Mouse (Mus musculus) hindbrain, postnatal 0 days (tissue): Measurements from ENCODE around the gene Ap3m1. TPM values are rescaled to one million over a fixed set of nuclear protein-coding genes. Genes with fewer than 3 reads are reported as not detected.
A peak's percentile ranks its signal among the peaks of the same experiment; 100 is the strongest.

ENCODE experiments used
- ATAC-seq: fragments of 200-750 bp; cut with Nextera tagmentation; 2 replicates; pipeline ENCODE4 v1.8.0; 2017; ENCODE audit warnings: mild to moderate bottlenecking, moderate TSS enrichment, moderate library complexity
- DNase-seq: peaks from one replicate; pipeline ENCODE4 v3.0.0-alpha.2; 2015; ENCODE audit warnings: low spot score
- H3K27ac ChIP-seq: fragments of 300-500 bp; sonication (generic); 2 replicates; pipeline ENCODE4 v1.5.1; 2014; ENCODE audit warnings: mild to moderate bottlenecking
- H3K27me3 ChIP-seq: fragments of 300-500 bp; sonication (generic); 2 replicates; pipeline ENCODE4 v1.6.1; 2014; ENCODE audit warnings: low read length, mixed read lengths; ENCODE audit not compliant: insufficient read depth
- H3K36me3 ChIP-seq: fragments of 300-500 bp; sonication (generic); 2 replicates; pipeline ENCODE4 v1.6.1; 2014; ENCODE audit warnings: low read length, mixed read lengths; ENCODE audit not compliant: insufficient read depth
- H3K4me1 ChIP-seq: fragments of 300-500 bp; sonication (generic); 2 replicates; pipeline ENCODE4 v1.6.1; 2014; ENCODE audit warnings: antibody characterized with exemption, low read length, mixed read lengths; ENCODE audit not compliant: insufficient read depth
- H3K4me2 ChIP-seq: fragments of 300-500 bp; sonication (generic); 2 replicates; pipeline ENCODE4 v1.6.1; 2014; ENCODE audit warnings: low read depth, mild to moderate bottlenecking, low read length, moderate library complexity, mixed read lengths
- H3K4me3 ChIP-seq: fragments of 300-500 bp; sonication (generic); 2 replicates; pipeline ENCODE4 v1.5.1; 2014; ENCODE audit warnings: low read length
- H3K9ac ChIP-seq: fragments of 300-500 bp; sonication (generic); replicated peaks from 2 replicates; pipeline ENCODE4 v1.6.1; 2014; ENCODE audit warnings: mild to moderate bottlenecking, low read length, moderate library complexity, mixed read lengths
- H3K9me3 ChIP-seq: fragments of 300-500 bp; sonication (generic); 2 replicates; pipeline ENCODE4 v1.6.1; 2016; ENCODE audit warnings: low read length, mixed read lengths
- CTCF ChIP-seq: IDR thresholded peaks from 2 replicates; pipeline ENCODE4 v1.5.1; 2016; ENCODE audit warnings: antibody characterized with exemption, control low read depth, low read depth
- WGBS: fragments of 180-500 bp; shearing (Covaris S2); extraction: QIAGEN DNeasy Blood & Tissue Kit; methylation state at CpG from one replicate; pipeline ENCODE4 v1.1.7; 2014; 5-methylcytosine and 5-hydroxymethylcytosine counted together
- polyA plus RNA-seq: library from polyadenylated mRNA; unstranded; fragments of >200 nt; fragmentation: Nextera tagmentation; extraction: Ambion mirVana; gene quantifications from 2 replicates; pipeline ENCODE4 v1.2.1, GENCODE M21; 2015
- total RNA-seq: library from RNA; depleted of rRNA; stranded (reverse); fragments of >200 nt; gene quantifications from 2 replicates; pipeline ENCODE4 v1.2.3, GENCODE M21; 2014

The Ap3m1 gene
- total and polyA plus RNA-seq, 2 experiments from 2014 or later, result 55.2 to 58.2 TPM

DNA sequence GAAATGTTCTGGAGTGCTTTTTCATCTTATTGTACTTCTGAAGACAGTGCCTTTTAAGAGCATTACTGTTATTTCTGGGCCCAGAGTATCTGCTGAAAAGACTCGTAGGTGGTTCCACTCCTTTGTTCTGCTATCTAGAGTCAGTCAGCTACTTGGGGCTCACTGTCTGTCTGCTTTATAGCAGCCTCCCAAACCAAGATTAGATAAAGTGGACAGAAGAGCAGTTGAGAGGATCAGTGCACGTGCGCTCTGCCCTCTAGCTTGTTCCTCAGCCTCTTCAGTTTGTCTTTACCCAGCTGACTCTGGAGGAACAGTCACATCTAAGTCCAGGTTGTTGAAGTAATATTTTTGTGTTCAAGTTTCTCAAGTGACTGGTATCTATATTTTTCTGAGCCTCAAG is 21.7 kb upstream of the Ap3m1 start:
- WGBS, result 69% methylated on average over 3 of the region's 3 CpGs
- Histone ChIP-seq H3K36me3 (no peaks in the 10 kb centered on the region), H3K4me3 (no peak overlapping the region), H3K27me3 (no peaks in the 10 kb centered on the region), H3K9me3 (no peaks in the 10 kb centered on the region), H3K27ac (no peak overlapping the region), H3K9ac (no peak overlapping the region), H3K4me1 (0 out of 2 replicates have a peak, but pooled peaks cover 3% of the 10 kb centered on the region), H3K4me2 (no peak overlapping the region)
- no peak for TF ChIP-seq CTCF
- DNase-seq, result no peak
- ATAC-seq, result no peak

DNA sequence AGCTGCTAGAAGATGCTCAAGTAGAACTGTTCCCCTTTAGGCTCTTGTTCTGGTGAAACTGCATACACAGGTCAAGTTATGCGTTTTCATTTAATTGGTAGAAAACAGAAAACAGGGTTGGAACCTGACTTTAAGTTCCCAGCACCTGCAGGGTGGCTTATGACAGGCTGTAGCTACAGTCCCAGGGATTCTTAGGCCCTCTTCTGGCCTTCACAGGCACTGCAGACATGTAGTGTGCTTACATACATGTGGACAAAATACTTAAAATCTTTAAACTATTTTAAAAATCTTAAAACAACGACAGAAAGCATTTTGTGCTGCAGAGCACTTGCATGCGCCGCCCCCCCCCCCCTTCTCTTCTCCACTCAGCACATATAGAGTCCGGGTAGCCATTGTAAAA is 17.3 kb upstream of the Ap3m1 start:
- no peaks in the 10 kb centered on the region for H3K4me1 ChIP-seq
- 91% methylated on average over 5 of the region's 5 CpGs for WGBS
- H3K9me3 ChIP-seq, result no peaks in the 10 kb centered on the region
- peak; percentile 33 for TF ChIP-seq CTCF
- DNase-seq, result no peak
- no peaks in the 10 kb centered on the region for H3K36me3 ChIP-seq
- H3K27me3 ChIP-seq, result no peaks in the 10 kb centered on the region
- H3K27ac ChIP-seq, result no peak overlapping the region
- H3K9ac ChIP-seq, result no peak overlapping the region
- no peak for ATAC-seq
- H3K4me2 ChIP-seq, result no peak overlapping the region
- no peak overlapping the region for H3K4me3 ChIP-seq

DNA sequence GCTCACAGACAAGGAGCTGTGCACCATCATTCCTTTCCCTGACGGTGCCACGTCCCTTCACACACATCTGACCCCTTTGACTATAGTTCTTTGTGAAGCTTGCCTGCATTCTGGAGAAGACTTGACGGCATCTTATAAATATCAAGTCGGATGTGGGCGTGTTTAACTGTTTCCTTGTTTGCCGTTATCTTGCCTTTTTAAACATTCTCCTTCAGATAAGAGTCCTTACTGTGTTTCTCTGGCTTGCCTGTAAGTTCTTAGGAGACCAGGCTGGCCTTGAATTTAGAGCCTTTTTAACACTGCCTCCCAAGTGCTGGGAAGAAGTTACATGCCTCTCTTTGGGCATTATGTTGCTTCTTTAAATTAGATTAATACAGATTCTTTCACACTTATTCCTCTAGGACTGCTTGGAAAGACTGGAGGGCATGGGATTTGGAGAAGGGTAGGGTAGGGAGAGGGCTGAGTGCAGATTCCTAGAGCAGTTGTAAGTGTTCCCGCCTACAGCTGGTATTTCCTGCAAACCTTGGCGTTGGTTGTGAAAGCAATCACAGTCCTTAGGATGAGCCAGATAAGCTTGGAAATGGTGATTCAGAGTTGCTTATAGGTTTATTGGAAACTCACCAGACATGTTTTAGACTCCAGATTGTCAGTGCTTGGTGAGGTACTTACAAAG is 13.3 kb upstream of the Ap3m1 start:
- no peaks in the 10 kb centered on the region for H3K36me3 ChIP-seq
- H3K4me2 ChIP-seq, result no peak overlapping the region
- 80% methylated on average over 8 of the region's 8 CpGs for WGBS
- H3K27me3 ChIP-seq, result no peaks in the 10 kb centered on the region
- no peak overlapping the region for H3K4me3 ChIP-seq
- H3K4me1 ChIP-seq, result no peaks in the 10 kb centered on the region
- no peaks in the 10 kb centered on the region for H3K9me3 ChIP-seq
- ATAC-seq (no peak), DNase-seq (no peak)
- no peak overlapping the region for H3K27ac ChIP-seq
- TF ChIP-seq CTCF, result no peak
- H3K9ac ChIP-seq, result no peak overlapping the region

DNA sequence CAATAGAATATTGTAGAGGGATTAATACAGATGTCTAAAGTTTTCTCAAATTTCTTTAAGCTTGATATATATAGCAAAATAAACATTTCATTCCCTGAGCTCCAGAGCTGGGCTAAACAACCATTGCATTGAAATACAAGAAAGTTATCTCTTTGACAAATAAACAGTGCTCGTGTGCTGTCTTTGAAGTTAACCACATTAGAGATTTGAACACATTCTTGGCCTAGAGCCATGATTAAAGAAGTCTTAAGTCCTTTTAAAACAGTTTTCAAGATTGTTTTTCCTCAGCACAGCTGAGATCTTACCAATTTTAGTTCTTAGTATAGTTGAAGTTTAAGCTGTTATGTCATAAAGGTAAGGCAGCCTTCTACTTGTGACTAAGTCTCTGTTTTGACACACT is 12.0 kb upstream of the Ap3m1 start:
- Histone ChIP-seq H3K4me1 (no peaks in the 10 kb centered on the region), H3K4me3 (no peak overlapping the region), H3K9ac (no peak overlapping the region), H3K27me3 (no peaks in the 10 kb centered on the region), H3K27ac (no peak overlapping the region), H3K9me3 (no peaks in the 10 kb centered on the region), H3K4me2 (no peak overlapping the region), H3K36me3 (no peaks in the 10 kb centered on the region)
- 47% methylated on average over 1 of the region's 1 CpGs for WGBS
- TF ChIP-seq CTCF, result no peak
- DNase-seq (no peak), ATAC-seq (no peak)

DNA sequence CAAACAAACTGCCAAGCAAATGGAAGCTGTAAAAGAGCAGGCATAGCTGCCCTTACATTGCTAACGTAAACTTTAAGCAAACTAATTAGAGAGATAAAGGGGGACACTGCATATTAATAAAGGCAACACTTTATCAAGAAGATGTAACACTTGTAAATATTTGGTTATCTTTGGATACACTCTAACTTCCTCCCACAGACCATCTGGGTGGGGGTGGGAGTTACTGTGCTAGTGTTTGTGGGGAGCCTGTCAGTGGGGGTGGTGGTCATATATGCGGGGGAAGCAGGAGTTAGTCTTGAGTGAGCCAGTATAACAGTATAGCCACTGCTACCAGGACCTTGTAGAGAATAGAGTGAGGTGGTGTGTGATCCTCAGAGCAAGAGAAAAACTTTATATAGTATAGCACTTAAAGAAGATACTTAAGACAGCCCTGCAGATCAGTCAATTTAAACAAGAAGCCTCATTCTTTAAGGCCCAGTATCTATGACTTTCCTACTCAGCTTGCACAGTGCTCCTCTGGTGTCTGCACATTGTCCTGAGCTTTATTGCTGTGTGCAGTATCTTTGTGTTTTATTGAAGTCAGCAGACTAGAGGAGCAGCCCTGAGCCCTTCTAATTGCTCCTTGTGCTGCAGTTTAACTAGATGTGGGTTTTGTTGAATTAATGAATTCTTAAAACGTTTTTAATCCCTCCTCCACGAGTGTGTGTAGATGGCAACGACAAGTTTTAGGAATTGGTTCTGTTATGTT is 10.6 kb upstream of the Ap3m1 start:
- no peak overlapping the region for H3K27ac ChIP-seq
- no peak for ATAC-seq
- H3K27me3 ChIP-seq, result no peaks in the 10 kb centered on the region
- H3K9ac ChIP-seq, result no peak overlapping the region
- TF ChIP-seq CTCF, result no peak
- no peaks in the 10 kb centered on the region for H3K4me1 ChIP-seq
- no peak overlapping the region for H3K4me2 ChIP-seq
- DNase-seq, result no peak
- 84% methylated on average over 5 of the region's 5 CpGs for WGBS
- H3K36me3 ChIP-seq, result no peaks in the 10 kb centered on the region
- no peaks in the 10 kb centered on the region for H3K9me3 ChIP-seq
- no peak overlapping the region for H3K4me3 ChIP-seq

DNA sequence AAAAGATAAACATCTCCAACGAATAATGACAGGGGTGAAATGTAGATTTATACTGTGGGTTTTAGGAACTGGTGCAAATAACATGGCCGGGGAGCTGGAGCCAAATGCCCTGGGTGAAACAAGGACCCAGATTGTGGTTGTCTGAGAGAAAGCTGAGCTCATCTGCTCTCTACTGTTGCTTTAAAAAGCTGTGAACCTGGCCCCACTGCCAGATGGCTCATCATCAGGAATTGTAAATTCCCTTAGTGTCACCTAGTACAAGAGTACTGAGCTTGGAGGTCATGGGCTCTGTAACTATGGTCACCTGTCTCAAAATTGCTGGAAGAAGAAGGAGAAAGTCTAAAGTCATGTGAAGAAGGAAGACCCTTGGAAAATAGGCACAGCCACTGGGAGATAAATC is 6.7 kb upstream of the Ap3m1 start:
- ATAC-seq (no peak), DNase-seq (no peak)
- Histone ChIP-seq H3K4me2 (no peak overlapping the region), H3K9me3 (no peaks in the 10 kb centered on the region), H3K4me1 (no peaks in the 10 kb centered on the region), H3K9ac (no peak overlapping the region), H3K27ac (no peak overlapping the region), H3K4me3 (no peak overlapping the region), H3K36me3 (no peaks in the 10 kb centered on the region), H3K27me3 (no peaks in the 10 kb centered on the region)
- WGBS, result 95% methylated on average over 2 of the region's 2 CpGs
- TF ChIP-seq CTCF, result no peak

DNA sequence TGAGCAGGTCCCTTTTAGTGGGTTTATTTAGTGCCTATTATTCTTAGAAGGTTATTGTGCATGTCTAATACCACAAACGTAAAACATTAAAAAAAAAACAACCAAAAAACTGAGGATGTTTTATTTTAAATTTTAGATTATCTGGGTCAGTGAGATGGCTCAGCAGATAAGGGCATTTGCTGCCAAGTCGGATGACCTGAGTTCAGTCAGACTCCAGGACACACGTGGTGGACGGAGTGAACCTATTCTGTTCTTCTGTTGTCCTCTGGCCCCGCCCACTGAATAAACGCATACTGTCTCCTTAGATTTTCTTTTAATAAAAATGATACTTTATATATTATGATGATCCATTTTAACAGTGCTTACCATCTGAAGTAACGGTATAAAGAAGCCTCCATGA is 1.3 kb upstream of the Ap3m1 start:
- 46% methylated on average over 7 of the region's 7 CpGs for WGBS
- no peak for TF ChIP-seq CTCF
- no peak overlapping the region for H3K27ac ChIP-seq
- no peaks in the 10 kb centered on the region for H3K27me3 ChIP-seq
- ATAC-seq (no peak), DNase-seq (no peak)
- H3K4me2 ChIP-seq, result peak overlapping the region; percentile 71
- no peaks in the 10 kb centered on the region for H3K9me3 ChIP-seq
- H3K4me3 ChIP-seq, result no peak overlapping the region; the same call in 1 of the 2 replicates
- H3K4me1 ChIP-seq, result no peaks in the 10 kb centered on the region
- H3K36me3 ChIP-seq, result no peaks in the 10 kb centered on the region
- H3K9ac ChIP-seq, result no peak overlapping the region
